Mouse (Mus musculus) erythroblast, embryonic 14.5 days (primary cell): ENCODE data around the gene Chsy1.
"Not testable (repeated sequence)": the region's sequence is repeated elsewhere in the genome, so short reads cannot be mapped to it uniquely, and the experiment has no call there.

Experiments used
- GATA1 ChIP-seq: IDR thresholded peaks from 2 replicates; pipeline ENCODE4 v1.6.1; 2012; ENCODE audit warnings: low read length, inconsistent platforms, mixed read lengths
- TAL1 ChIP-seq: IDR thresholded peaks from 3 replicates; pipeline ENCODE4 v1.6.1; 2012; ENCODE audit warnings: low read length, inconsistent platforms, mixed read lengths

GRCm38 (mm10) chr7:66190385-66190784, 81.1 kb downstream of the Chsy1 start:
- not testable (repeated sequence) for TF ChIP-seq TAL1, GATA1
